Mouse (Mus musculus) heart, embryonic 16.5 days (tissue): Measurements from ENCODE around the gene Gm10720. TPM values are rescaled to one million over a fixed set of nuclear protein-coding genes. Genes with fewer than 3 reads are reported as not detected.
"Not testable (repeated sequence)": the region's sequence is repeated elsewhere in the genome, so short reads cannot be mapped to it uniquely, and the experiment has no call there.

Experiments
- ATAC-seq: fragments of 200-750 bp; cut with Nextera tagmentation; replicated peaks from 2 replicates; pipeline ENCODE4 v1.8.0; 2017; ENCODE audit warnings: moderate number of reproducible peaks; ENCODE audit not compliant: insufficient read depth, low FRiP score; ENCODE audit errors: extremely low read depth
- H3K27ac ChIP-seq: fragments of 300-500 bp; sonication (generic); 2 replicates; pipeline ENCODE4 v1.5.1; 2014; ENCODE audit warnings: mild to moderate bottlenecking, low read length, control low read depth, moderate library complexity
- H3K27me3 ChIP-seq: fragments of 300-500 bp; sonication (generic); 2 replicates; pipeline ENCODE4 v1.6.1; 2014; ENCODE audit warnings: low read length, mixed read lengths; ENCODE audit not compliant: control insufficient read depth, insufficient read depth
- H3K36me3 ChIP-seq: fragments of 300-500 bp; sonication (generic); 2 replicates; pipeline ENCODE4 v1.6.1; 2014; ENCODE audit not compliant: control insufficient read depth, insufficient read depth
- H3K4me1 ChIP-seq: fragments of 300-500 bp; sonication (generic); 2 replicates; pipeline ENCODE4 v1.6.1; 2014; ENCODE audit warnings: low read length, mixed read lengths; ENCODE audit not compliant: control insufficient read depth, insufficient read depth
- H3K4me2 ChIP-seq: fragments of 300-500 bp; sonication (generic); 2 replicates; pipeline ENCODE4 v1.6.1; 2014; ENCODE audit warnings: low read depth, mild to moderate bottlenecking, control low read depth, low read length
- H3K4me3 ChIP-seq: fragments of 300-500 bp; sonication (generic); 2 replicates; pipeline ENCODE4 v1.5.1; 2014; ENCODE audit warnings: mild to moderate bottlenecking, control low read depth, low read length
- H3K9ac ChIP-seq: fragments of 300-500 bp; sonication (generic); 2 replicates; pipeline ENCODE4 v1.6.1; 2014; ENCODE audit warnings: low read length, control low read depth
- H3K9me3 ChIP-seq: fragments of 300-500 bp; sonication (generic); replicated peaks from 2 replicates; pipeline ENCODE4 v1.6.1; 2016; ENCODE audit warnings: low read length; ENCODE audit not compliant: control insufficient read depth
- WGBS: fragments of 180-500 bp; shearing (Covaris S2); extraction: QIAGEN DNeasy Blood & Tissue Kit; methylation state at CpG from one replicate; pipeline ENCODE4 v1.1.7; 2014; 5-methylcytosine and 5-hydroxymethylcytosine counted together
- microRNA-seq: library from miRNA; unstranded; fragments of <30 nt; microRNA quantifications from one replicate; pipeline ENCODE4, GENCODE M21; 2017
- polyA plus RNA-seq: library from polyadenylated mRNA; unstranded; fragments of >200 nt; fragmentation: Nextera tagmentation; extraction: Ambion mirVana; gene quantifications from 2 replicates; pipeline ENCODE4 v1.2.1, GENCODE M21; 2015

The Gm10720 gene
- polyA plus RNA-seq, 1 experiment from 2014 or later = 0.24 TPM

- not testable (repeated sequence) for H3K9me3 ChIP-seq, H3K27ac ChIP-seq, H3K27me3 ChIP-seq, H3K9ac ChIP-seq, H3K4me3 ChIP-seq, H3K4me2 ChIP-seq, H3K4me1 ChIP-seq, ATAC-seq, H3K36me3 ChIP-seq
- 68% methylated on average over 6 of the region's 8 CpGs for WGBS
These were observed 21.1 kb downstream of the Gm10720 start, which contains the start of gene Gm10715 for GRCm38 (mm10) chr9:3036577-3036976. Gene Gm10715, plus strand, starts transcription at chr9:3036877.

- ATAC-seq, H3K4me3 ChIP-seq, H3K27ac ChIP-seq, H3K4me1 ChIP-seq, H3K27me3 ChIP-seq, H3K9me3 ChIP-seq, H3K36me3 ChIP-seq, H3K4me2 ChIP-seq, H3K9ac ChIP-seq: not testable (repeated sequence)
- WGBS = 60% methylated on average over 4 of the region's 4 CpGs
These were observed 22.7 kb downstream of the Gm10720 start for GRCm38 (mm10) chr9:3038161-3038560.

Small RNA genes lying within 50 kb of the gene (microRNA-seq; reads per million reads assigned to microRNA genes)
- not detected for gene Mir101c

Other genes with a start within 250 kb of the Gm10720 start
- gene Gm10722, start 14.7 kb upstream of the Gm10720 start, polyA plus RNA-seq = not detected in 2 replicates
- gene Gm11168, start 12.3 kb upstream of the Gm10720 start, polyA plus RNA-seq = 0.38 TPM in 1 of 2 replicates, not detected in the other
- 0.79 TPM in 1 of 2 replicates, not detected in the other for gene Gm10721, start 2.5 kb upstream of the Gm10720 start, polyA plus RNA-seq
- 1.2 TPM in 1 of 2 replicates, not detected in the other for gene Gm10719, start 1.8 kb downstream of the Gm10720 start, polyA plus RNA-seq
- gene Gm10718, start 7.9 kb downstream of the Gm10720 start, polyA plus RNA-seq = 2.3 TPM in 1 of 2 replicates, not detected in the other
- gene Gm10717, start 9.8 kb downstream of the Gm10720 start, polyA plus RNA-seq = 0.38 TPM in 1 of 2 replicates, not detected in the other
- not detected in 2 replicates for gene Gm17535, start 18.9 kb downstream of the Gm10720 start, polyA plus RNA-seq
- not detected in 2 replicates for gene Gm10715, start 21.2 kb downstream of the Gm10720 start, polyA plus RNA-seq